Mouse (Mus musculus) kidney, adult 2 months (tissue): ENCODE data around the gene Cacng3. TPM values are rescaled to one million over a fixed set of nuclear protein-coding genes. Genes with fewer than 3 reads are reported as not detected.
A peak's percentile ranks its signal among the peaks of the same experiment; 100 is the strongest.

ENCODE experiments used
- DNase-seq: peaks from one replicate; pipeline ENCODE4 v3.0.0; 2021
- H3K27ac ChIP-seq: fragments of 200-500 bp; 2 replicates; pipeline ENCODE4 v1.5.1; 2012; ENCODE audit warnings: low read depth, low read length, control low read depth, inconsistent platforms; ENCODE audit not compliant: insufficient read depth
- H3K27me3 ChIP-seq: fragments of 200-500 bp; replicated peaks from 2 replicates; pipeline ENCODE4 v1.6.1; 2012; ENCODE audit warnings: mild to moderate bottlenecking, moderate library complexity, low read length, inconsistent platforms; ENCODE audit not compliant: control insufficient read depth, insufficient read depth
- H3K36me3 ChIP-seq: fragments of 200-500 bp; 2 replicates; pipeline ENCODE4 v1.6.1; 2012; ENCODE audit warnings: mild to moderate bottlenecking, moderate library complexity, low read length, inconsistent platforms; ENCODE audit not compliant: control insufficient read depth, insufficient read depth
- H3K4me1 ChIP-seq: fragments of 200-500 bp; 2 replicates; pipeline ENCODE4 v1.6.1; 2011; ENCODE audit warnings: low read length; ENCODE audit not compliant: control insufficient read depth, insufficient read depth
- H3K4me3 ChIP-seq: fragments of 200-500 bp; 2 replicates; pipeline ENCODE4 v1.5.1; 2011; ENCODE audit warnings: mild to moderate bottlenecking, low read depth, low read length, control low read depth; ENCODE audit not compliant: insufficient read depth
- CTCF ChIP-seq: fragments of 200-500 bp; conservative IDR thresholded peaks from 2 replicates; pipeline ENCODE4 v1.5.1; 2011; ENCODE audit warnings: low read depth, mild to moderate bottlenecking, control low read depth, low read length, moderate library complexity, mixed read lengths; ENCODE audit not compliant: insufficient read depth, insufficient read length
- POLR2A ChIP-seq: fragments of 200-500 bp; IDR thresholded peaks from one replicate; pipeline ENCODE4 v1.6.1; 2011; ENCODE audit warnings: low read depth, low read length, control low read depth
- WGBS: fragments of 180-500 bp; shearing (Covaris S2); methylation state at CpG from one replicate; pipeline ENCODE4 v1.1.7; 2018; 5-methylcytosine and 5-hydroxymethylcytosine counted together
- polyA plus RNA-seq: library from polyadenylated mRNA; depleted of rRNA; stranded (reverse); fragments of >200 nt; gene quantifications from 2 replicates; pipeline ENCODE4 v1.2.3, GENCODE M21; 2012

Gene Cacng3
- polyA plus RNA-seq, 1 experiment, result 0.03 TPM

DNA sequence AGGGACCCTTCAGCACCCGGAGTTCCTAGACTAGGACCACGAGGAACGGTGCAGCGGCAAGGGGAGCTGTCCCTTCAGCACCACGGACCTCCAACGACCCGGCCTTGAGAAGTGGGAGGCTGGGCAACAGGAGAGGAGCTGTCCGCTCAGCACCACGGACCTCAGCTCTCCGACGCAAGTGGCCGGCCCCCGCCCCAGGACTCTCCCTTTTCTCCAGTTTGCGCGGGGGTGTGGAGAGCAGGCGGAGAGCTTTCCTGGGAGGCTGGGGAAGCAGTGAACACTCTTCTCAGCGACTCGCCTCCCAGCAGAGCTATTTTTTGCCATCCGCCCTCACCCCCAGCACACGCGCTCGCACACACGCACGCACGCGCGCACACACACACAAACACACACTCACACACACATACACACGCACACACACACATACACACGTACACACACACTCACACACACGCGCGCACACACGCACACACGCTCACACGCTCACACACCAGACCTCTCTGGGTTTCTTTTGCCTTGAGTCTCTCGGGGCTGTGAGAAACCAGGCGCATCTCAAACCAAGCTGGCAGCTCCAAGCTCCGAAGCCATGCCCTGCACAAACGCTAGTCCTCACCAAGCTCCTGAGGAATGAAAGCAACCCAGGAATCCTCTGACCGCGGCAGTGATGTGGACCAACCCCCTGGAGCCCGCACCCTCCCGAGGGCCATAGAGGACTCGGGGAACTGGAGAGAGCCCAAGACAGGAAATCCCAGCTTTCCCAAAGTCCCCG, 765 bp downstream of the Cacng3 start:
- 11% methylated on average over 45 of the region's 45 CpGs for WGBS
- H3K27me3 ChIP-seq, result no peaks in the 10 kb centered on the region
- no peak overlapping the region for H3K4me3 ChIP-seq
- no peaks in the 10 kb centered on the region for H3K4me1 ChIP-seq
- H3K36me3 ChIP-seq, result no peaks in the 10 kb centered on the region
- no peak for TF ChIP-seq POLR2A
- TF ChIP-seq CTCF, result no peak
- peak; percentile 81 for DNase-seq
- H3K27ac ChIP-seq, result no peak overlapping the region

GRCm38 (mm10) chr7:122672981-122673380, 2.7 kb downstream of the Cacng3 start:
- WGBS, result 43% methylated on average over 5 of the region's 5 CpGs
- Histone ChIP-seq H3K4me1 (no peaks in the 10 kb centered on the region), H3K27ac (no peak overlapping the region), H3K4me3 (no peak overlapping the region), H3K27me3 (no peaks in the 10 kb centered on the region), H3K36me3 (no peaks in the 10 kb centered on the region)
- DNase-seq, result no peak
- TF ChIP-seq POLR2A, result no peak
- no peak for TF ChIP-seq CTCF

DNA sequence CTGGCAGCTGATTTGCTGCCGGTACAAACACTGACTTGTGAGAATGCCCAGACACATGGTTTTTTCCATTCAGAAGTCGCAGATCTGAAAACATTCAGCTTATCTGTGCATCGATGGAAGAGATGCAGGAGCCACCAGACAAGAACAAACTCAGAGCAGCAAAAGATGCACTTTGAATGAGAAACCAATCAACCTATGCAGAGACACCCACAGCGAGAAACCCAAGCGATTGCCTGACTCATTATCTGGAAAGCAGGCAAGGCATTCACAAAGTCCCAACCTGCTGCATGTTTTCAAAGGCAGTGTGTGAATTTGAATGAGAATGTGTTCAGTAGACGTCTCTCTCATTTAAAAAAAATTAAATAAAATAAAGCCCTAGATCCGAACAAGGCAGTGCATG, 4.9 kb downstream of the Cacng3 start:
- Histone ChIP-seq H3K27me3 (no peaks in the 10 kb centered on the region), H3K4me3 (no peak overlapping the region), H3K27ac (no peak overlapping the region), H3K36me3 (no peaks in the 10 kb centered on the region), H3K4me1 (no peaks in the 10 kb centered on the region)
- 86% methylated on average over 7 of the region's 7 CpGs for WGBS
- no peak for DNase-seq
- TF ChIP-seq CTCF (no peak), POLR2A (no peak)

DNA sequence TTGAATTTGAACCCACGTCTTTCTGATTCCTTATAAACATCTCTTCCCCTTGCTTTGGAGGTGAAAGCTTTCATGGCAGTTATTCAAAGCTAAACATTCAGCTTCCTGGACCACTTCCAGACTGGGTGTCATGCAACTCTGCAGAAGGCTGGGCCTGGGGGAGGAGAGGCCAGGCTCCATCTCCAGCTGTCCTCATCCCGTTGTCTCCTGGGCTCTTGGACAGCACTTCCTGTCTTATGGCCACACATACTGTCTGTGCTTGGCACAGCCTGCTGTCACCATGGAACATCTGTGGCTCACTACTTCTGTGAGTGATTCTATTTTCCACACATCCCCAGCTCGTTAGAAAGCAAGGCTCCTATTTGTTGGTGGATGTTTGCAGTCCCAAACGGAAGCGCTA, 31.5 kb downstream of the Cacng3 start:
- H3K4me3 ChIP-seq, result no peak overlapping the region
- no peak for TF ChIP-seq CTCF
- no peak for TF ChIP-seq POLR2A
- 73% methylated on average over 5 of the region's 5 CpGs for WGBS

DNA sequence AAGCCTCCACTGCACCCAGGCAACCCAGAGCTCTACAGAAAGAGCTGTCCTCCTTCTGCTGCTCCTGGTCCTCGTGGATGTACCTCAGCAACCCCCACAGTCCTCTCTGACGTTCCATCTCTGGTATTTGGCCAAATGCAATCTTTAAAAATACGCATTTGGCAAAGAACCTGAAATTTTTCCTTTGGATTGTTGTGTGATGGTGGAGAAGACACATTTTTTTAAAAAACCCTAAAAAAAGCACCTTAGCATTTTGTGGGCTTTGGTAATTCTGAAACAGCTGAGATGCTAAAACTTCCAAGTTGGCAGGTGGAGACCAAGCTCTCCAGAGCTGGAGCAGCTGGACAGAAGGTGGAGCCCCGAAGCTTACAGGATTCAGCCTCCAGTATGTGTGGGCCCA, 32.2 kb downstream of the Cacng3 start:
- Histone ChIP-seq H3K36me3 (no peaks in the 10 kb centered on the region), H3K4me3 (no peak overlapping the region), H3K4me1 (no peaks in the 10 kb centered on the region), H3K27ac (no peak overlapping the region), H3K27me3 (no peaks in the 10 kb centered on the region)
- 65% methylated on average over 4 of the region's 4 CpGs for WGBS
- no peak for TF ChIP-seq CTCF
- TF ChIP-seq POLR2A, result no peak
- no peak for DNase-seq

More for the DNA sequence above, 31.5 kb downstream of the Cacng3 start:
- Histone ChIP-seq H3K36me3 (no peaks in the 10 kb centered on the region), H3K4me1 (no peaks in the 10 kb centered on the region), H3K27ac (no peak overlapping the region), H3K27me3 (no peaks in the 10 kb centered on the region)
- no peak for DNase-seq

DNA sequence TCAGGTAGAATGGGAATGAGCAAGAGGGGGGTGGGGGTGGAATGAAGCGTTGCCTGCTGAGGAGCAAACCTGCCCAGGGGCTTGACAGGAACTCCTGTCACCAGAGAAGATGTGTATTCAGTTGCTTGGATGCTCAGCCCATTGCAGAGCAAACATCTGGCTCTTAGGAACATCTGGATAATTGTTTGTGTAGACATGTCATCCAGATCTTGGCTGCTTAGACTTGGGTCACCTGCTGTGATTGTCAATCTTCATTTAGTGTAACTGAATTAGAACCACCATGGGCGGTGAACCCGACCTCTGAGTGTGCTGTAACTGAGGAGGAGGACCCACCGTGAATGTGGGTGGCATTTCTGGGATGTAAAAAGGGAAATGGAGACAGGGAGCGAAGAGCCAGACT, 36.4 kb downstream of the Cacng3 start:
- TF ChIP-seq POLR2A (no peak), CTCF (no peak)
- DNase-seq, result no peak
- no peaks in the 10 kb centered on the region for H3K4me1 ChIP-seq
- WGBS, result 50% methylated on average over 5 of the region's 5 CpGs
- no peaks in the 10 kb centered on the region for H3K36me3 ChIP-seq
- H3K27ac ChIP-seq, result no peak overlapping the region
- H3K4me3 ChIP-seq, result no peak overlapping the region
- no peaks in the 10 kb centered on the region; the same call in 1 of the 2 replicates for H3K27me3 ChIP-seq

DNA sequence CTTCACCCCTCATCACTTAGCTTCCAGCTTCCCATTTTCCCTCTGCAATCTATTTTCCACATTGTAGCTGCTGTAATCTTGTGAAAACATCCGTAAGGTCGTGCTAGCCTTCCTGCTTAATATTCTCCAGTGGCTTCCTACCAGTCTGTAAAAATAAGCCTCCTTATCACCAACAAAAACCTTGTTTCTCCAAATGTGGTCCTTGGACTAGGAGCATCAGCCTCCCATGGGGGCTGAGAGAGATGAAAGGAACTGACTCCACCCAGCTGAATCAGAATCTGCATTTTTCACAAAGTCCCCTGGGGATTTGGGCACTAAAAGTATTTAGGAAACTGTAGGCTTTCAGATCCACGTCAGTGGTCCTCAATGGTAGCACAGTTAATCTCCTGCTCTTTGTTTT, 46.0 kb downstream of the Cacng3 start:
- WGBS, result 38% methylated on average over 3 of the region's 3 CpGs
- Histone ChIP-seq H3K4me1 (no peaks in the 10 kb centered on the region), H3K27me3 (no peaks in the 10 kb centered on the region), H3K4me3 (no peak overlapping the region), H3K36me3 (no peaks in the 10 kb centered on the region), H3K27ac (no peak overlapping the region)
- no peak for TF ChIP-seq CTCF
- no peak for TF ChIP-seq POLR2A
- no peak for DNase-seq
